Mouse (Mus musculus): ENCODE data around the gene Oxsr1. TPM values are rescaled to one million over a fixed set of nuclear protein-coding genes. Genes with fewer than 3 reads are reported as not detected.

Gene Oxsr1
- polyA plus RNA-seq, 1 experiment from 2014 or later = 41.7 TPM

DNA sequence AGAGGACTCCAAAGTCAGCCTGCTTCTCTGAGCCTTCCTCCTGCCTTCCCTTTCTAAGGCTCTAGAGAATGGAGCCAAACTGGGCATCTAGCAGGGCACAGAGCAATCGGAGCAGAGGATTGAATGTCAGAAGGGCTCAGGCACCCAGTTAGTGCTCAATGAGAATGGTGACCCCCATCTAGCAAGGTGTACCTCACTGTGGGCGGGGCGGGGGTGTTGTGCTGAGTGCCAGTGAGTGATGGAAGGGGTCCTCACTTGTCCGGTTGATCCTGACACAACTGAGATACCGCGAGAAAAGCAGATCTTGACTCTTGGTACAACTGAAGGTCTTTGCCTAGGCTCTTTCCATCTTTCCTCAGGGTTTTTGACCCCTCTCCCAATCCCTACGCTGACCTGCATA lies 16.9 kb upstream of the Oxsr1 start:
- ChIA-PET CTCF (interaction anchor here (0.7 to 2.2 kb wide), 4 partner anchors 12 to 92 kb away, joined by 3 to 5 read pairs (median 3); partner anchors contain the start of gene Oxsr1), POLR2A (interaction anchor here (1.5 kb wide), 1 partner anchor 16 kb away, joined by 4 read pairs; no protein-coding TSS in a partner anchor)

DNA sequence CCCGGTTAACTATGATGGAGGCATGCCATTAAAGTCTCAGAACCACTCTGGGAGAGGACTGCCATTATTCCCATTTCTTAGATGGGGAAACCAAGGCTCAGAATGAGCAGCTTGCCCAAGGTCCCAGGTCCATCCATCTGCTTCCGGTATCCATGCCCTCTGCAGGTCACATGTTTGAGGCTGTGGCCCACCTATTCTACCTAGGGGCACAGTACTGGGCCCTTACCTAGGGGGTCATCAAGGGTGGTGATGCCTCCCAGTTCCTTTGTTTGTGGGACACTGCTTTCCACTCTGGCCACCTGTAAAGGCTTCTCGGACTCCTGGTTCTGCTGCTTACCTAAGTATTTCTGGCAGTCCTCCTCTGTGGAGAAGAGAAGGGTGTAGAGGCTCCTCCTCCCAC lies 16.1 kb upstream of the Oxsr1 start:
- no peak for DNase-seq (ENCODE audit: low read depth, low spot score)
- no peaks in the 10 kb centered on the region for H3K27me3 ChIP-seq
- no peak for TF ChIP-seq CTCF (IDR thresholded peaks at IDR 0.05)
- in situ Hi-C loops (cut with MboI; ENCODE audit: low pct_unique_long_range_greater_than_20kb) = no loop called here
- ChIA-PET POLR2A (no interaction called here), CTCF (no interaction called here)
- no peak for ATAC-seq

More for the DNA sequence above, 16.9 kb upstream of the Oxsr1 start:
- in situ Hi-C loops (cut with MboI; ENCODE audit: low pct_unique_long_range_greater_than_20kb) = no loop called here
- no peaks in the 10 kb centered on the region for H3K27me3 ChIP-seq
- no peak for DNase-seq (ENCODE audit: low read depth, low spot score)
- ATAC-seq = no peak
- no peak for TF ChIP-seq CTCF (IDR thresholded peaks at IDR 0.05)

GRCm38 (mm10) chr9:119337842-119338241 lies 15.6 kb upstream of the Oxsr1 start:
- no peak for DNase-seq (ENCODE audit: low read depth, low spot score)
- in situ Hi-C loops (cut with MboI; ENCODE audit: low pct_unique_long_range_greater_than_20kb) = no loop called here
- ChIA-PET POLR2A (no interaction called here), CTCF (interaction anchor here (1.8 kb wide), 1 partner anchor 11 kb away, joined by 5 read pairs; no protein-coding TSS in a partner anchor)
- no peaks in the 10 kb centered on the region for H3K27me3 ChIP-seq
- ATAC-seq = no peak
- TF ChIP-seq CTCF (IDR thresholded peaks at IDR 0.05) = no peak

DNA sequence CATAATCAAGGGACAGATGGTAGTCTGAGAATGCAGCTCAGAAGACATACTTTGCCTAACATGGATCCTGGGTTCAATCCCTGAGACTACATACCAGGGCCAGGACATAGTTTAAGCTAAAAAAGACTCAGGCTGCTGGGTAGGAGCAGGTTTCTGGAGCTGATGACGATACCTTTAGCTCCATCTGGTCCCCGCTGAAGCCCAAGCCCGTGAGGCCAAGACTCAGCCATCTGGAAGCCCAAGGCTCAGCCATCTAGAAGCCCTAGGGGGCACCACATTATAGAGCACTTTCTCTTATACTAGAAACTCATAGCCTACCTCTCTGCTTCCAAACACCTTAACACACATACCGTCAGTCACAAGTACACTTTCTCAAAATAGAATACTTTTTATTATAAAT lies 13.3 kb upstream of the Oxsr1 start:
- ATAC-seq (no peak), DNase-seq (ENCODE audit: low read depth, low spot score) (no peak)
- TF ChIP-seq CTCF (IDR thresholded peaks at IDR 0.05) = no peak
- no peaks in the 10 kb centered on the region for H3K27me3 ChIP-seq
- in situ Hi-C loops (cut with MboI; ENCODE audit: low pct_unique_long_range_greater_than_20kb) = no loop called here
- POLR2A ChIA-PET = no interaction called here
- CTCF ChIA-PET = no interaction called here

- in situ Hi-C loops (cut with MboI; ENCODE audit: low pct_unique_long_range_greater_than_20kb) = no loop called here
- no peak for DNase-seq (ENCODE audit: low read depth, low spot score)
- ChIA-PET POLR2A (no interaction called here), CTCF (no interaction called here)
- no peak for ATAC-seq
- H3K27me3 ChIP-seq = no peaks in the 10 kb centered on the region
- no peak for TF ChIP-seq CTCF (IDR thresholded peaks at IDR 0.05)
Measured at GRCm38 (mm10) chr9:119334834-119335233, 12.6 kb upstream of the Oxsr1 start.

DNA sequence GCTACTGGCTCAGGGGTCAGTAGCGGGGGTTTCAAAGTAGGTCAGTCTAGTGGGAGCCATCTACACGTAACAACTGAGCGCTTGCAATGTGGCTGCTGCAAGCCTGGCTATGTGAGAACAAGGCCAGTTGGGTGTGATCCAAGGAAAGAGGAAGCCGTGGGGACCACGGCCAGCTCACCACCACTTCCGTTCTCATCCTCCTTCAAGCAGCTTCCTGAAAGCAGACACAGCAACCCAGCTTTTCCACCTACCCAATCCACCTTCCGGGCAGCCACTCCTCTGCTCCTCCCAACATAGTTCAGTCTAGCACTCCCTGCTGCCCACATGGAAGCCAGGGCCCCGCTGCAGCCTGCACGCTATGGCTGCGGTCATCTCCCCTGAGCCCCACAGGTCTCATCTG lies 12.1 kb upstream of the Oxsr1 start:
- no peak for TF ChIP-seq CTCF (IDR thresholded peaks at IDR 0.05)
- ATAC-seq (no peak), DNase-seq (ENCODE audit: low read depth, low spot score) (no peak)
- H3K27me3 ChIP-seq = no peaks in the 10 kb centered on the region
- POLR2A ChIA-PET = interaction anchor here (1.0 kb wide), 1 partner anchor 12 kb away, joined by 5 read pairs; the partner anchor contains the start of gene Oxsr1
- in situ Hi-C loops (cut with MboI; ENCODE audit: low pct_unique_long_range_greater_than_20kb) = no loop called here
- CTCF ChIA-PET = no interaction called here

DNA sequence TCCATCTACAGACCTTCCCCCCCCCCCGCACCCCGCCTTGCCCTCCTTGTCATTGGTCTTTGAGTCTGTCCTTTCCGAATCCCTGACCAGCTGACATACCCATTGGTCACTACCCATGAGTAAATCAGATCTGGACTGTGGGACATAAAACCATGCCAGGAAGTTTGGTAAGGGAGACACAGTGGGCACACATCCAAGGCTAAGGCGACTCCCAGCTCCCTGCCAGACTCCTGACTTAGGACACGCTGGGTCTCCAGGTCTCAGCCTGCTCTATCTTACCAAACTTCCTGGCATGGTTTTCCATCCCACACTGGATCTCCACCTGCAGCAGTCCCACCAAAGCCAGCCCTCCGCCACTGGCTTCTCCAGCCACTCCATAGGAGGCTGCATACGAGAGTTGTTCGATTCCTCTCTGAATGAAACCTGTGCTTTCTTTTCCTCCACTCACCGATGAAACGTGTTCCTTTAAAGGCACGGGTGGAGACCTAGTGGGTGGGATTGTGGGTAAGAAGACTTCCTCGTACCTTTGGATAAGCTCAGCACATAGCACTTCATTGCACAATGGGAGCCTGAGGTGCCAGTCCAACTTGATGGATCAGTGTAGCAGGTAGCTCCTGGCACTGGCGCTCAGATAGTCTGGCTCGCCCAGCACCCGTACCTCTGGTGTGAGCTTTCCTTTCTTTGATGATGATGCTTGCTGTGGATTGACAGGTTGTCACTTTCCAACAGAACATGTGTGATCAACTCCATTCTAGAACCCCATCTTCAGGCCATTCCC lies 8.1 kb upstream of the Oxsr1 start:
- POLR2A ChIA-PET = no interaction called here
- in situ Hi-C loops (cut with MboI; ENCODE audit: low pct_unique_long_range_greater_than_20kb) = no loop called here
- no peak for DNase-seq (ENCODE audit: low read depth, low spot score)
- CTCF ChIA-PET = no interaction called here
- no peak for TF ChIP-seq CTCF (IDR thresholded peaks at IDR 0.05)
- ATAC-seq = no peak
- no peaks in the 10 kb centered on the region for H3K27me3 ChIP-seq

DNA sequence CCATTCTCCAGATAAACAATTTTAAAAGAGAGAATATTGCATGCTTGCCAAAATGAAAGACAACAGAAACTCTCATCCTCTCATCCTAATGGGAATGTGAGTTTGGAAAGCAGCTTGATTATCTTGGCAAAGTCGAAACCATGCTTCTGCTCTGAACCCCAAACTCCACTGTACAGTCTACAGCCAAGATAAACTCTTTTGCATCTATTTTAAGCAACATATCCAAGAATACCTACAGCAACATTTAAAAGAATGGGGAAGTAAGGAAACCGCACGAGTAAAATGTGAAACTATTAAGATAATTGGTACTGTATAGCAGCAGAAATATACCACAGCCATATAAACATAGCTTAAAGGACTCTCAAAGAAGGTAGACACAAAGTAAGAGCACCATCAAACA lies 6.3 kb upstream of the Oxsr1 start:
- no peak for TF ChIP-seq CTCF (IDR thresholded peaks at IDR 0.05)
- DNase-seq (ENCODE audit: low read depth, low spot score) (no peak), ATAC-seq (no peak)
- ChIA-PET POLR2A (no interaction called here), CTCF (no interaction called here)
- no peaks in the 10 kb centered on the region for H3K27me3 ChIP-seq
- in situ Hi-C loops (cut with MboI; ENCODE audit: low pct_unique_long_range_greater_than_20kb) = no loop called here

- POLR2A ChIA-PET = interaction anchor here (0.7 kb wide), 1 partner anchor 16 kb away, joined by 5 read pairs; no protein-coding TSS in a partner anchor
- no peaks in the 10 kb centered on the region for H3K27me3 ChIP-seq
- CTCF ChIA-PET = interaction anchor here (1.6 to 2.1 kb wide), 2 partner anchors 15 to 73 kb away, joined by 3 to 4 read pairs; partner anchors contain the start of gene Acaa1a
- TF ChIP-seq CTCF (IDR thresholded peaks at IDR 0.05) = no peak
- DNase-seq (ENCODE audit: low read depth, low spot score) (no peak), ATAC-seq (no peak)
- in situ Hi-C loops (cut with MboI; ENCODE audit: low pct_unique_long_range_greater_than_20kb) = no loop called here
Measured at GRCm38 (mm10) chr9:119324130-119324529, 1.9 kb upstream of the Oxsr1 start.

GRCm38 (mm10) chr9:119323260-119323645 lies 1.0 kb upstream of the Oxsr1 start:
- CTCF ChIA-PET = interaction anchor here (1.1 to 2.6 kb wide), 4 partner anchors 10 to 72 kb away, joined by 3 to 10 read pairs (median 4); partner anchors contain the start of gene Acaa1a
- no peak for ATAC-seq
- POLR2A ChIA-PET = interaction anchor here (0.7 to 1.2 kb wide), 2 partner anchors 17 to 31 kb away, joined by 4 read pairs; partner anchors contain the start of gene Acaa1a
- TF ChIP-seq CTCF (IDR thresholded peaks at IDR 0.05) = peak; percentile 3
- in situ Hi-C loops (cut with MboI; ENCODE audit: low pct_unique_long_range_greater_than_20kb) = no loop called here
- no peaks in the 10 kb centered on the region for H3K27me3 ChIP-seq
- DNase-seq (ENCODE audit: low read depth, low spot score) = no peak
